Mouse (Mus musculus): ENCODE data around the gene Zdhhc8.
A peak's percentile ranks its signal among the peaks of the same experiment; 100 is the strongest.
"Not testable (repeated sequence)": the region's sequence is repeated elsewhere in the genome, so short reads cannot be mapped to it uniquely, and the experiment has no call there.

Zdhhc8 gene

DNA sequence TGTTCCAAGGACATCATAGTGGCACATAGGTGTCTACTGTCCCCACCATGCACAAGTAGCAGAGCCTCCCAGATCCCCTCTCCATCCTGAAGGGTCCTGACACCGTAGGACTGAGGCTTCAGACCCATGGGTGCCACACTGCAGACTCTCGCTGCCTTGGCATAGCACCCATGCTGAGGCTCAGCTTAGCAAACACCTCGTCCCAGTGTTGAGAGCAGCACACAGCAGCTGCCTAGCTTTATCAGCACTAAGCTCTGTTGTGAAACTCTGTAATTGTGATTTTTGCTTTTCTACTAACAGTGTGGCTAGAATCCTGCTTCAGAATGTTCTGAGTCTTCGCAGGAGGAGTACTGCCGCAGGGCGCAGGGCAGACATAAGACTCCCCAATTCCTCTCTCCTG lies 37.1 kb downstream of the Zdhhc8 start:
- DNase-seq (ENCODE audit: low spot score), result no peak

DNA sequence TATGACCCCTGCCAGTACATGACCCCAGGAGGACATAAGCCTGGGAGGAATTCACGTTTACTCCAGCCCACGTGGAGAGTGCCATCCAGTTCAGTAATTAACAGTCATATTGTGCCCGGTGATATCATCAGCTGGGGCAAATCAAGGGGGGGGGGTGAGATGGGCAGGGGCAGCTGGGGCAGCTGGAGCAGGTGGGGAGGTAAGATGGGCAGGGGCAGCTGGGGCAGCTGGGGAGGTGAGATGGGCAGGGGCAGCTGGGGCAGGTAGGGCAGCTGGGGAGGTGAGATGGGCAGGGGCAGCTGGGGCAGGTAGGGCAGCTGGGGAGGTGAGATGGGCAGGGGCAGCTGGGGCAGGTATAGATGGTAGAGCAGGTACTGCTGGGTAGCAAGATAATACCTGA lies 39.4 kb downstream of the Zdhhc8 start:
- not testable (repeated sequence) for DNase-seq (ENCODE audit: low spot score)

GRCm38 (mm10) chr16:18195068-18195467 lies 39.9 kb downstream of the Zdhhc8 start:
- DNase-seq (ENCODE audit: low spot score), result no peak

DNA sequence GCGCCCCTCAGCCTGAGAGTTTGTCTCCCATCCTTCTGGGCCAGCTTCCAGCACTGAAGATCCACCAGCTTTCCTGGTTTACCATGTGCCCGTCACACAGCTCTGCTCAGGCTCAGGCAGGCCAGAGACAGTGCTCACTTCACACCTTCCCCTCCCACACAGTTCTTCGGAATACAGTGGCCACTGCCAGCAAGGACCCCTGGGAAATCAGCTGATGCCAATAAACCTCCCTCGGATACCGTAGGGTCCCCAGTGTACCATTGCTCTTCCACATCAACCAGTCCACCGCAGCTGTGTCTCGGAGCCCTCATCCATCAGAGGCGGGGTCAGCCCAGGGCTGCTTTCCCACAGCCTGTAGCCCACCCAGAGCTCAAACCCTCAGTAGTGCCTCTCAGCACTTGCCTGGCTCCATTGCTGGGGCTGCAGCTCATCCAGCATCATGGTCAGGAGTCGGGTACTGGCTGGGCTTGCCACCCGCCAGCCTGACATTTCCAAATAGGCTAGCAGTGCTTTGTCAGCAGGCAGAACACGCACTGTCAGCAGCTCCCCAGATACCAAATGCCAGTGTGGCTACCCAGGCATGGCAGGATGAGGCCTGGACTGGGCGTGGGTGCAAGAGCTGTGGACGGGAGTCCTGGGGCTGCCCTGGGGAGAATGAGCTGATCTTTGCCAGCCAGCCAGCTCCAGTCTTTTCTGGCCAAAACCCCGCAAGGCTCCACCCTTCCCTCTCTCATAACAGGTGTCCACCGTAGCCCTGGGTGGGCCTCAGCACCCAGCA lies 40.5 kb downstream of the Zdhhc8 start:
- no peak for DNase-seq (ENCODE audit: low spot score)

- DNase-seq (ENCODE audit: low spot score), result no peak
Measured at GRCm38 (mm10) chr16:18191006-18191405, 43.9 kb downstream of the Zdhhc8 start.

DNA sequence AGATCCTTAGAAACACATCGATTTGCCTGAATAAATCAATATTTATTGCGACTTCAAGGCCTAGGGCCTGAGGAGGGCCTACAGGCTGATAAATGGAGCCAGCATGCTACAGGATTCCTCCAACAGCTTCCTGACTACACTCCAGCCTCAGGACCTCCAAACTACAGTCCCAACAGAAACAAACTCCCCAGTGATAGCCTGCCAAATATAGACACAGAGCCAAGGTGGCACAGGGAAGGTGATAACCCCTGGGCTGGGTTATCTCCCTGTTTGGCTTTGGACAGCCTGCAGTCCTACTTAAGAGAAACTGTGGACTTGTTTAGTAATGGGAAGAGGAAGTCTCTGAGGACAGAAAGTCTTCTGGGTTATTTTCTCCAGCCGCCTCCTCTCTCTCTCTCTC lies 47.7 kb downstream of the Zdhhc8 start:
- DNase-seq (ENCODE audit: low spot score), result no peak

DNA sequence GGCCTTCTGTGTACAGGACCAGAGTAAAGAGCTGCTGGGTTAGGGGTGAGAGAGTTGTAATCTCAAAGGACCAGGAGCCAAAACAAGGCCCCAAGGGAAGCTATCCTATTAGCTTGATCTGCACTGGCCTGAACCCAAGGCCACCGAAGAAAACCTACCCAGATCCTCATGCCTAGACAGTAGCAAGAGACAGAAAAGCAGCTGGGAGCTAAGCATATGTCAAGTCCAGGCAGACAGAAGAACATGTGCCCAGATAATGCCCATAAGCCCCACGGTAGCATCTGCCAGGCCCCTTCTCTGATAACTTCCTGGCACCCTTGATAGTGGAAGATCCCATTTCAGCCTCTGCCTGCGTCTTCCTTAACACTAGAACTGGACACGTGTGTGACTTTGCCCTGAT lies 48.1 kb downstream of the Zdhhc8 start:
- no peak for DNase-seq (ENCODE audit: low spot score)

DNA sequence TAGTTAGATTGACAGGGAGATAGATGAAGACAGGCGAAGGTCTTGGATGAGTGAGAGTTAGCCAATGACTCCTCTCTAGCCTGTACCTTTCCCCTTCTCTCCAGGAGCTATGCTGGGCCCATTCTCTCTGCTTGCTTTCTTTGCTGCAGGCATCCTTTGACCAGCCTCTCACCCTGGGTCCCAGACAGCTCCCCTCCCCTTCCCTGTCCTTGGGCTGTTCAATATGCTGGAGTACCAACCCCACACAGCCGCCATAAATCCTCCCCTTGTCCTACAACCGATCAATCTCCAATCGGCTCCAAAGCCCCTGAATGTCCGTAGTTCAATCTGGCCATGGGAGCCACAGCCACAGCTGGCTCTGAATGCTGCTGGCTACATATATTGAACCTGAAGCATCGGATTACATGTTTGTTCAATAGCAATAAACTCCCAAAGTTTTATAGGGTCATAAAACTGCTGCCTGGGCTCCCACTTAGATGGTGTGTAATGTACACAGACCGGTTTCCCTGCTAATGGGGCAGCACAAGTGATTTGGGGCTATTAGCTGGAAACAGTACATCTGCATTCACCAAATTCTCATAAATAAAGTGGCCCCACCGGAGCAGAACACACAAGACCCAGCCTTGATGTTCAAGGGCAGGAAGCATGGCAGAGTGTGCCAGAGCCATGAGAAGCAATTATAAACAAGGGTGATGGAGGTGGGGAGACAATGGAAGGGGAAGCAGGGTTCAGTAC lies 49.1 kb downstream of the Zdhhc8 start:
- DNase-seq (ENCODE audit: low spot score), result no peak

DNA sequence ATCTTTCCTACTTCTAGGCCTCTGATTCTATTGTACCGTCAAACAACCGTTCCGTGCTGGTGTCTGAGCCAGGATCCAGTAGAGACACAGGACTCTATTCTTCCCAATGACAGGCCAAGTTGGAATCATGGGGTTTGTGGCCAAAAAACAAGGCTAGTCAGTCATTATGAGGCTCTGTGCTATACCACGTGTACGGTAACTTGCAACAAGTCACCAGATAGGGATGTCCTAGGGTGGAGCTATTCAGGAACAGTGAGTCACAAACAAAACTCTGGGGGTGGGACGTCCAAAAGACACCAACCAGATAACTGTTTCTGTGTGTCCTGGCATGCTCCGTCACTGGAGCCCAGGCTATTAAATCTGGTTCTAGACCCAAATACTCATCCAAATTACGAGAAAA lies 52.2 kb downstream of the Zdhhc8 start:
- no peak for DNase-seq (ENCODE audit: low spot score)

GRCm38 (mm10) chr16:18181398-18181797 lies 53.5 kb downstream of the Zdhhc8 start:
- no peak for DNase-seq (ENCODE audit: low spot score)

DNA sequence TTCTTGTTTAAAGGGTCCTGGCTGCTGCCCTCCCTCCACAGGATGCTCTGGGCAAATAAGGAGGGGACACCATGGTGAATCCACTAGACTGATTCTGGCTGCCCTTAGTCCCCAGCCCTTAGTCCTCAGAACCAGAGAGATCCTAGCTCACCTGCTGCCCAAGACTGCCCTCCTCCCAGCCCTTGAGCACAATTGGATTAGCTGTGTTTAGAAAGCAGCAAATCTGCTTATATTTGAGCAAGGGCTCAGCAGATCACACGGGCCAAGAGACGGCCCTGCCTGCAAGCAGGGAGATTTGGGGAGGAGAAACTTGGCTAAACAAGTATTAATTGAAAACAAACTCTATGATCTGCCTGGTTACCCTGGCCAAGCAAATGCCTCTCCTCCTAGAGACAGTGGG lies 55.3 kb downstream of the Zdhhc8 start:
- no peak for DNase-seq (ENCODE audit: low spot score)

DNA sequence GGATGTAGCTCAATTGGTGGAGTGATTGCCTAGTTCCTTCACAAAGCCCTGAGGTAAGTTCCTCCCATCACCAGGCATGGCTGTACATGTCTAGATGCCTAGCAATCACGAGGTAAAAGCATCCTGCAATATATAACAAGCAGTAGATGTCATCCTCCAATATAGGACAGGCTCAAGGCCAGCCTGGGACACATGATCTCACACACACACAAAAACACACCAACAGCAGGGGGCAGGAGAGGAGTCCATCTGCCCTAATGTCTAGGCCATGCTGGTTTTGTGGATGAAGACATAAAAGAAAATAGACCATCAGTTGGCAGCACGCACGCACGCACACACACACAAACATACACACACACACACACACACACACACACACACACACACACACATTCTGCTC lies 58.2 kb downstream of the Zdhhc8 start:
- no peak for DNase-seq (ENCODE audit: low spot score)

DNA sequence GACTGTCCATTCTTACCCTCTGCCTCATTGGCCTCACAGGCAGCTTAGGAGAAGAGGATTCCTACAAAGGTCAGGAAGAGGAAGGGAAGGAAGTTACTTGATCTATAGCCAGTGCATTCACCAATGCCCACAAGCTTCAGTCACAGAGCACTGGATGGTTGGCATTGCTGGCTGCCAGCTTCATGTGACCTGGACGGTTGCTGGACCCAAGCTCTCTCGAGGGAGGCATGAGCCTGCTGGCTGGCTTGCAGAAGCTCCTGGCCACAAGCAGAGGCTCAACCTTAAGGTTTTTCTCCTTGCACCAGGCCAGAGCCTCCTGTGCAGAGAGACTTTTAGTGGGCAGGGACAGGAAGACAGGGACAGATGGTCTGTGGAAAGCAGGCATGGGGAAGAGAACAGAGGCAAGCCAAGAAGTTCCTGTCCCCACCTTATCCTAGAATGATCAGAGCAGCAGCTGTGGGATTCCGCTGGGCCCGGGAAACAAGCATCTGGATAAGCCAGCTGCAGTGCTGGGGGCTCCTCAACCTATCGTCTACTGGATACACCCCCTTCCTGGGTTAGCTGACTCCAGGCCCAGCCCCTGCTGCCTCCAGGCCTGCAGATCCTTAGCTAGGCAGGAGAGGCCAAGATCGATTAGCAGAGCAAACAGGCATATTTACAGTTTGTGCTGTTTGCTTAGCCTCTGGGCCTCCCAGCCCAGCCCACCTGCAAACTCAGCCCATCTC lies 59.0 kb downstream of the Zdhhc8 start:
- no peak for DNase-seq (ENCODE audit: low spot score)

DNA sequence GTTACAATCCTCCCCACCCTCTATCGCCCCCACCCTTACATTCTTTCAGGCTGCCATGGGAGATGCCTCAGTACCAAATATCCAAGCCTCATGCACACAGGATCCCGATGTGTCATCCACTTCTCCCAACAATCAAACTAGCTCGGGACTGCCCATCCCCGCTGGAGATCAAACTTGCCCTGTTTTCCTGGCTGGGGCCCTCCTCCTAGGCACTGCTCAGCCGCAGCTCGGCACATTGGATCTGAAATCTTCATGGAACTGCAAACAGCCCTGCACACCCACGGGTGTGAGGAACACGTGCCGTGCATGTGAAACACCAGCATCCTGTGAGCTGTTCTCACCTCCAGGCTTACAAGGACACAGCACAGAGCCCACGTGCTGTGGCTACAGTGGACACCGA lies 61.1 kb downstream of the Zdhhc8 start:
- no peak for DNase-seq (ENCODE audit: low spot score)

DNA sequence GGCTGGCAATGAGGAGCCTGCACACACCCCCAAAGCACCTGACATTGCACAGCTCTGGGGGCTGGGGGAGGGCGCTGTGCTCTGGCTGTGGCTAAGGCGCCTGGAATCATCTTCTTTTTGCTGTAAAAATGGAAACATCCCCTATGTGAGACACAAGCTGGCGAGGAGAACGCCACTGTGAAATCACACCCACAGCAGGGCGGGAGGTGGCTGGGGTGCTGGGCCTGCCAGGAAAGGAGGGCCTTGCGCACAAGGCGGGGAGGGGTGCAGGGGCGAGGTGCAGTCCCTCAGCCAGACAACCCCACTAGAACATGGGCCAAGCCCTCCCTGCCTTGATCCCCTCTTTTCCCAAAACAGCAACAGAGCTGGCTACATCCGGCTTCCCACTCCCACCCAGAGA lies 61.7 kb downstream of the Zdhhc8 start:
- no peak for DNase-seq (ENCODE audit: low spot score)

GRCm38 (mm10) chr16:18172266-18172855 lies 62.6 kb downstream of the Zdhhc8 start:
- DNase-seq (ENCODE audit: low spot score), result peak; percentile 31
